Mouse (Mus musculus): ENCODE results near the gene Klhl21. TPM values are rescaled to one million over a fixed set of nuclear protein-coding genes. Genes with fewer than 3 reads are reported as not detected.
A peak's percentile ranks its signal among the peaks of the same experiment; 100 is the strongest.

Gene Klhl21
- 6.7 and 9.6 TPM in 2 replicates for polyA plus RNA-seq (2012; ENCODE audit: insufficient read depth, insufficient read length, missing spikeins)

- Histone ChIP-seq H3K4me3 (ENCODE audit: insufficient read depth, low read depth, low read length) (peak within 1 kb of the TSS; percentile 74), H3K27ac (replicated peaks; ENCODE audit: low read depth, low read length) (peak within 1 kb of the TSS; percentile 49), H3K4me1 (ENCODE audit: control insufficient read depth, insufficient read depth, insufficient read length, low read length) (peaks cover 7% of the 10 kb centered on the region; the same call in 1 of the 2 replicates)
Measured at GRCm38 (mm10) chr4:152008622-152009075, at the start of gene Klhl21. TSS of gene Klhl21 (plus strand) at chr4:152008803.

- Histone ChIP-seq H3K4me3 (ENCODE audit: insufficient read depth, low read depth, low read length) (no peak overlapping the region), H3K27ac (replicated peaks; ENCODE audit: low read depth, low read length) (no peak overlapping the region), H3K4me1 (ENCODE audit: control insufficient read depth, insufficient read depth, insufficient read length, low read length) (no peaks in the 10 kb centered on the region)
Measured at GRCm38 (mm10) chr4:151959849-151960512, 48.6 kb upstream of the Klhl21 start.

GRCm38 (mm10) chr4:151960513-151960854, 48.1 kb upstream of the Klhl21 start:
- H3K4me3 ChIP-seq (ENCODE audit: insufficient read depth, low read depth, low read length), result no peak overlapping the region
- no peaks in the 10 kb centered on the region for H3K4me1 ChIP-seq (ENCODE audit: control insufficient read depth, insufficient read depth, insufficient read length, low read length)
- no peak overlapping the region for H3K27ac ChIP-seq (replicated peaks; ENCODE audit: low read depth, low read length)

GRCm38 (mm10) chr4:151962817-151963216, 45.8 kb upstream of the Klhl21 start:
- no peak overlapping the region for H3K27ac ChIP-seq (replicated peaks; ENCODE audit: low read depth, low read length)
- no peaks in the 10 kb centered on the region for H3K4me1 ChIP-seq (ENCODE audit: control insufficient read depth, insufficient read depth, insufficient read length, low read length)
- no peak overlapping the region for H3K4me3 ChIP-seq (ENCODE audit: insufficient read depth, low read depth, low read length)

- H3K4me3 ChIP-seq (ENCODE audit: insufficient read depth, low read depth, low read length), result no peak overlapping the region
- H3K4me1 ChIP-seq (ENCODE audit: control insufficient read depth, insufficient read depth, insufficient read length, low read length), result no peaks in the 10 kb centered on the region
- H3K27ac ChIP-seq (replicated peaks; ENCODE audit: low read depth, low read length), result no peak overlapping the region
Measured at GRCm38 (mm10) chr4:151968204-151968921, 40.2 kb upstream of the Klhl21 start.

- Histone ChIP-seq H3K4me1 (ENCODE audit: control insufficient read depth, insufficient read depth, insufficient read length, low read length) (no peaks in the 10 kb centered on the region), H3K27ac (replicated peaks; ENCODE audit: low read depth, low read length) (no peak overlapping the region), H3K4me3 (ENCODE audit: insufficient read depth, low read depth, low read length) (no peak overlapping the region)
Measured at GRCm38 (mm10) chr4:151972221-151972967, 36.2 kb upstream of the Klhl21 start.

- Histone ChIP-seq H3K4me1 (ENCODE audit: control insufficient read depth, insufficient read depth, insufficient read length, low read length) (no peaks in the 10 kb centered on the region), H3K27ac (replicated peaks; ENCODE audit: low read depth, low read length) (no peak overlapping the region), H3K4me3 (ENCODE audit: insufficient read depth, low read depth, low read length) (no peak overlapping the region)
Measured at GRCm38 (mm10) chr4:151975441-151975840, 33.2 kb upstream of the Klhl21 start.

GRCm38 (mm10) chr4:151977748-151978147, 30.9 kb upstream of the Klhl21 start:
- no peak overlapping the region for H3K4me3 ChIP-seq (ENCODE audit: insufficient read depth, low read depth, low read length)
- no peak overlapping the region for H3K27ac ChIP-seq (replicated peaks; ENCODE audit: low read depth, low read length)
- no peaks in the 10 kb centered on the region for H3K4me1 ChIP-seq (ENCODE audit: control insufficient read depth, insufficient read depth, insufficient read length, low read length)

- Histone ChIP-seq H3K4me1 (ENCODE audit: control insufficient read depth, insufficient read depth, insufficient read length, low read length) (no peaks in the 10 kb centered on the region), H3K27ac (replicated peaks; ENCODE audit: low read depth, low read length) (no peak overlapping the region), H3K4me3 (ENCODE audit: insufficient read depth, low read depth, low read length) (no peak overlapping the region)
Measured at GRCm38 (mm10) chr4:151980699-151981098, 27.9 kb upstream of the Klhl21 start.

GRCm38 (mm10) chr4:151981363-151981762, 27.2 kb upstream of the Klhl21 start:
- H3K27ac ChIP-seq (replicated peaks; ENCODE audit: low read depth, low read length), result no peak overlapping the region
- H3K4me1 ChIP-seq (ENCODE audit: control insufficient read depth, insufficient read depth, insufficient read length, low read length), result no peaks in the 10 kb centered on the region
- no peak overlapping the region for H3K4me3 ChIP-seq (ENCODE audit: insufficient read depth, low read depth, low read length)

- H3K4me3 ChIP-seq (ENCODE audit: insufficient read depth, low read depth, low read length), result no peak overlapping the region
- no peak overlapping the region for H3K27ac ChIP-seq (replicated peaks; ENCODE audit: low read depth, low read length)
- H3K4me1 ChIP-seq (ENCODE audit: control insufficient read depth, insufficient read depth, insufficient read length, low read length), result peaks cover 4% of the 10 kb centered on the region; the same call in 1 of the 2 replicates
Measured at GRCm38 (mm10) chr4:151983043-151983442, 25.6 kb upstream of the Klhl21 start.

GRCm38 (mm10) chr4:151983560-151983959, 25.0 kb upstream of the Klhl21 start:
- H3K4me1 ChIP-seq (ENCODE audit: control insufficient read depth, insufficient read depth, insufficient read length, low read length), result peaks cover 5% of the 10 kb centered on the region; the same call in 1 of the 2 replicates
- H3K27ac ChIP-seq (replicated peaks; ENCODE audit: low read depth, low read length), result no peak overlapping the region
- no peak overlapping the region for H3K4me3 ChIP-seq (ENCODE audit: insufficient read depth, low read depth, low read length)

GRCm38 (mm10) chr4:151985886-151986285, 22.7 kb upstream of the Klhl21 start:
- Histone ChIP-seq H3K27ac (replicated peaks; ENCODE audit: low read depth, low read length) (no peak overlapping the region), H3K4me3 (ENCODE audit: insufficient read depth, low read depth, low read length) (no peak overlapping the region), H3K4me1 (ENCODE audit: control insufficient read depth, insufficient read depth, insufficient read length, low read length) (peaks cover 5% of the 10 kb centered on the region; the same call in 1 of the 2 replicates)

- H3K27ac ChIP-seq (replicated peaks; ENCODE audit: low read depth, low read length), result no peak overlapping the region
- peaks cover 5% of the 10 kb centered on the region; the same call in 1 of the 2 replicates for H3K4me1 ChIP-seq (ENCODE audit: control insufficient read depth, insufficient read depth, insufficient read length, low read length)
- H3K4me3 ChIP-seq (ENCODE audit: insufficient read depth, low read depth, low read length), result no peak overlapping the region
Measured at GRCm38 (mm10) chr4:151986650-151987049, 22.0 kb upstream of the Klhl21 start.

GRCm38 (mm10) chr4:151988014-151988341, 20.6 kb upstream of the Klhl21 start:
- peaks cover 5% of the 10 kb centered on the region; the same call in 1 of the 2 replicates for H3K4me1 ChIP-seq (ENCODE audit: control insufficient read depth, insufficient read depth, insufficient read length, low read length)
- peak overlapping the region; percentile 99 for H3K4me3 ChIP-seq (ENCODE audit: insufficient read depth, low read depth, low read length)
- no peak overlapping the region for H3K27ac ChIP-seq (replicated peaks; ENCODE audit: low read depth, low read length)
